Mouse (Mus musculus) bone marrow macrophage, adult 2 months (primary cell): ENCODE results near the gene Slc22a6.

ENCODE experiments used
- CTCF ChIP-seq: IDR thresholded peaks from 2 replicates; pipeline ENCODE4 v1.5.1; 2012; ENCODE audit warnings: low read depth, mild to moderate bottlenecking, low read length, moderate library complexity
- POLR2A ChIP-seq: IDR thresholded peaks from 2 replicates; pipeline ENCODE4 v1.6.1; 2012; ENCODE audit warnings: mild to moderate bottlenecking, low read depth, low read length, borderline replicate concordance

- TF ChIP-seq CTCF (no peak), POLR2A (no peak)
Measured at GRCm38 (mm10) chr19:8621098-8621497, 3.3 kb downstream of the Slc22a6 start.
